Mouse (Mus musculus) hindbrain, embryonic 12.5 days (tissue): Measurements from ENCODE around the gene C1qtnf12. TPM values are rescaled to one million over a fixed set of nuclear protein-coding genes. Genes with fewer than 3 reads are reported as not detected.

Experiments used
- ATAC-seq: fragments of 200-750 bp; cut with Nextera tagmentation; 2 replicates; pipeline ENCODE4 v1.8.0; 2017; ENCODE audit warnings: moderate TSS enrichment; ENCODE audit not compliant: low FRiP score
- H3K27ac ChIP-seq: fragments of 300-500 bp; sonication (generic); 2 replicates; pipeline ENCODE4 v1.5.1; 2016; ENCODE audit warnings: mild to moderate bottlenecking
- H3K27me3 ChIP-seq: fragments of 300-500 bp; sonication (generic); 2 replicates; pipeline ENCODE4 v1.6.1; 2016; ENCODE audit warnings: mild to moderate bottlenecking
- H3K36me3 ChIP-seq: fragments of 300-500 bp; sonication (generic); 2 replicates; pipeline ENCODE4 v1.6.1; 2016; ENCODE audit warnings: mild to moderate bottlenecking
- H3K4me1 ChIP-seq: fragments of 300-500 bp; sonication (generic); 2 replicates; pipeline ENCODE4 v1.6.1; 2016
- H3K4me2 ChIP-seq: fragments of 300-500 bp; sonication (generic); replicated peaks from 2 replicates; pipeline ENCODE4 v1.6.1; 2016; ENCODE audit warnings: mild to moderate bottlenecking
- H3K4me3 ChIP-seq: fragments of 300-500 bp; sonication (generic); 2 replicates; pipeline ENCODE4 v1.5.1; 2016; ENCODE audit warnings: mild to moderate bottlenecking
- H3K9ac ChIP-seq: fragments of 300-500 bp; sonication (generic); 2 replicates; pipeline ENCODE4 v1.6.1; 2016; ENCODE audit warnings: mild to moderate bottlenecking, moderate library complexity
- H3K9me3 ChIP-seq: fragments of 300-500 bp; sonication (generic); replicated peaks from 2 replicates; pipeline ENCODE4 v1.6.1; 2016; ENCODE audit warnings: mild to moderate bottlenecking
- WGBS: fragments of 180-500 bp; shearing (Covaris S2); methylation state at CpG from one replicate; pipeline ENCODE4 v1.1.7; 2016; 5-methylcytosine and 5-hydroxymethylcytosine counted together
- polyA plus RNA-seq: library from polyadenylated mRNA; unstranded; fragments of >200 nt; fragmentation: Nextera tagmentation; extraction: Ambion mirVana; gene quantifications from 2 replicates; pipeline ENCODE4 v1.2.1, GENCODE M21; 2016

C1qtnf12 gene
- polyA plus RNA-seq, 1 experiment from 2014 or later: 25.7 TPM

DNA sequence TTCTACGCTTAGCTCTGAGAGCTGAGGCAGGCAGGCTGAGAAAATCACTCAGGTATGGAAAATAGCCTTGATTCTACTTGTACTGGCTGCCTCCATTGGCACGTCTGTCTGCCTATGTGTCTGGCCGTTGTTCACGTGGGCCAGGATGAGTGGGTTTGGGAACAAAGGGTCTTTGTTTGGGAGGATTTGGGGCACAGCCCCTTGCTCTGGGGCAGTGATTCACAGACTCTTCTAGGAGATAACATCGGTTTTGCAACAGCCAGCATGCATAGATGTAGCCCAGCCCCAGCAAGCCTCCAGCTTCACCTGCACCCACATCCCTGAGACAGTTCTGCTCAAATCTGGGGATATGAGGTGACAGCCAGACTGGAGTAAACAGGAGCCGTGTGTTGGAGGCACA lies 10.5 kb downstream of the C1qtnf12 start:
- Histone ChIP-seq H3K9me3 (peaks cover 4% of the 10 kb centered on the region; the same call in 1 of the 2 replicates), H3K4me2 (no peak overlapping the region), H3K27ac (no peak overlapping the region), H3K36me3 (no peaks in the 10 kb centered on the region), H3K4me1 (no peaks in the 10 kb centered on the region), H3K27me3 (no peaks in the 10 kb centered on the region), H3K4me3 (no peak overlapping the region), H3K9ac (no peak overlapping the region)
- 66% methylated on average over 6 of the region's 6 CpGs for WGBS
- no peak for ATAC-seq

DNA sequence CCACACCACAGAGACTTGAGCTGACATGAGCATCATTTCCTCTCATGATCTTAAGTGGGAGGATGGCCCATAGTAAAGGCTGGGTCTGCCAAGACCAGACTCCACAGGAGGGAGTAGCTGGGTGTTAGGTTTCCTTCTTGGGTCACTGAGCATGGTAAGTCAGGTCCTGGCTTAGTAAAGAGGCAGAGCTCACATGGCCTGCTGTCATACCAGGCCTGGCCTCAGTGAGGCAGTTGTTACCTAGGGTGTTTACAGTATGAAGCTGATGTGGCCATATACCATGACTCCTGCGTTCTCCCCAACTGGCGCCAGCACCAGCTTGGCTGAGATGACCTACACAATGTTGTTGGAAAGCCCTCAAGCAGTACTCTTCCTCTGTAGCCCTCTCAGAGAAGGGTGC lies 11.1 kb downstream of the C1qtnf12 start:
- Histone ChIP-seq H3K4me1 (no peaks in the 10 kb centered on the region), H3K36me3 (no peaks in the 10 kb centered on the region), H3K4me2 (no peak overlapping the region), H3K4me3 (no peak overlapping the region), H3K9ac (no peak overlapping the region), H3K27me3 (no peaks in the 10 kb centered on the region), H3K27ac (no peak overlapping the region), H3K9me3 (peaks cover 4% of the 10 kb centered on the region; the same call in 1 of the 2 replicates)
- ATAC-seq: no peak
- WGBS: 86% methylated on average over 2 of the region's 2 CpGs

DNA sequence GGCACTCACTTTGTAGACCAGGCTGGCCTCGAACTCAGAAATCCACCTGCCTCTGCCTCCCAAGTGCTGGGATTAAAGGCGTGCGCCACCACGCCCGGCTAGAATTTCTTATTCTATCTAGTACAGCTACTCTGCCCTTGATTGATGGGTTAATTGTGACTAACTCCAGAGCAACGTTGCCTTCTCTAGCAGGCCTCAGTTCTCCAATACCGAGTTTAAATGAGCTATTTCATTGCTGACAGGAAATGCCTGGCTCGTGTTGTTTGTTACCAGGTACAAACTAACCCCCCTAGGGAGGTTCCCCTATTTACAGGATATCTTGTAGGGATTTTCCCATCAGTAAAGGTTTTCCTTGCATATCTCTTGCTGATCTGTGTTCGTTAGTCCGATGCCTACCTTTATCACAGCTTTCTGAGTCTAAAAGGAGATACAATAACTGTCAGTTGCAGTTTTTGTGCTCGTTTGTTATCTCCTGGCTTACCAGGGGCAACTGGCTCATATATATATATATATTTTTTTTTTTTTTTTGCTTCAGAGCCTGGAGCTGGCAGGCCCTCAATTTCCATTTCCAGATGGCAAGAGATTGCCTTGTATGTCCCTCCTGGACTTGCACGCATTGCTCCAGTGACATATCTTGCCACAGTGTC lies 19.4 kb downstream of the C1qtnf12 start:
- WGBS: 84% methylated on average over 12 of the region's 12 CpGs
- ATAC-seq: no peak
- Histone ChIP-seq H3K27ac (no peak overlapping the region), H3K9me3 (peaks cover 4% of the 10 kb centered on the region; the same call in 1 of the 2 replicates), H3K4me3 (no peak overlapping the region), H3K36me3 (no peaks in the 10 kb centered on the region), H3K27me3 (no peaks in the 10 kb centered on the region), H3K4me2 (no peak overlapping the region), H3K4me1 (peaks cover 7% of the 10 kb centered on the region; the same call in 1 of the 2 replicates), H3K9ac (no peak overlapping the region)

DNA sequence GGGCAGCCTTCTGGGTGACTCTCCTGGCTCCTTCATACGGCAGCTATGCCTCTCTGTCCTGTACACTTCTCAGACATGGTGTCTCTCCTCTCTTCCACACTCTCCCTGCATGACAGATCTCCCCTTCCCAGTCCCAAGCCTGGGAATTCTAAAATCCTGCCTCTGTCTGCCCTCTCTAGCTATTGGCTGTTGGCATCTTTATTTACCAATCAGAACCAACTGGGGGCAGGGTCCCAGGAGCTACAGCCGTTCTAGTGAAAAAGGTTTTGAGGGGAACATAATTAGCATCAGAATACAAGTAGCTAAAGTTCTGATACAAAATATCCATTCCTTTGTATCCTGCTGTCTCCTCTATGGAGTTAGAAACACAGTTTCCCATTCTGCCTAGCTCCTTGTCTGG lies 21.7 kb downstream of the C1qtnf12 start:
- peaks cover 7% of the 10 kb centered on the region; the same call in 1 of the 2 replicates for H3K4me1 ChIP-seq
- no peak for ATAC-seq
- H3K27ac ChIP-seq: no peak overlapping the region
- H3K4me2 ChIP-seq: no peak overlapping the region
- no peaks in the 10 kb centered on the region for H3K36me3 ChIP-seq
- no peak overlapping the region for H3K4me3 ChIP-seq
- H3K27me3 ChIP-seq: no peaks in the 10 kb centered on the region
- no peaks in the 10 kb centered on the region for H3K9me3 ChIP-seq
- no peak overlapping the region for H3K9ac ChIP-seq
- WGBS: 13% methylated on average over 2 of the region's 2 CpGs

DNA sequence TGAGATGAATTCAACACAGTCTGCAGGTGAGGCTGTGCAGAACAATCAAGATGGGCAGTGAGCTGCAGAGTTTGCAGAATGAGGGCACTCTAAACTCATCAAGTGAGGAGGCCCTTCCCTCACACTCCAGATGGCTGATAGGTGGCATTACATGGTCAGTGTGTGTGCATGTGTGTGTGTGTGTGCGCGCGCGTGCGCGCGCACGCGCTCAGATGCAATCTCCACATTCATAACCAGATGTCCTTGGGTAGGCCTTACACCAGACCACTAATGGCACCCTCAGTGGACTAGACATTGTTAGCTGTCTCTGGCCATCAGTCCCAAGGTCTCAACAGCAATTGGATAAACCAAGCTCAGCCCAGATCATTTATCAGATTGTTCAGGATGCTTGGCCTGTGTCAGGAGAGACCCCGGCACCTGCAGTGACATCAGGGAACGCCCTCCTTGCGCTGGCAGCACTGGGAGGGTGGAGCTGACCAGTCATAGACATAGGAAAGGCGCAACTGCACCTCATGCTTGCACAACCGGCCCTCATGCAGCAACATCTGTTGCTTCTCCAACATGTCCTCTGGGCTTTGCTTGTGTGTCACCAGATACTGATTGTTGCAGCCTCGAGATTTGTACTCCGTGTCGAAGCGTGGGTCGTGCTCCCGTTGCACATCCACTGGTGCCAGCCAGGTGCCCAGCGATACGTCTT lies 29.2 kb downstream of the C1qtnf12 start:
- peaks cover 22% of the 10 kb centered on the region for H3K4me1 ChIP-seq
- peak overlapping the region; percentile 95 for H3K27ac ChIP-seq
- peaks cover 3% of the 10 kb centered on the region for H3K36me3 ChIP-seq
- peak overlapping the region; percentile 77 for H3K9ac ChIP-seq
- peak overlapping the region; percentile 62 for H3K4me3 ChIP-seq
- no peaks in the 10 kb centered on the region for H3K9me3 ChIP-seq
- ATAC-seq: 0 out of 2 replicates have a peak, but pooled peaks have one; percentile 0
- no peaks in the 10 kb centered on the region for H3K27me3 ChIP-seq
- WGBS: 91% methylated on average over 22 of the region's 22 CpGs
- H3K4me2 ChIP-seq: peak overlapping the region; percentile 96

DNA sequence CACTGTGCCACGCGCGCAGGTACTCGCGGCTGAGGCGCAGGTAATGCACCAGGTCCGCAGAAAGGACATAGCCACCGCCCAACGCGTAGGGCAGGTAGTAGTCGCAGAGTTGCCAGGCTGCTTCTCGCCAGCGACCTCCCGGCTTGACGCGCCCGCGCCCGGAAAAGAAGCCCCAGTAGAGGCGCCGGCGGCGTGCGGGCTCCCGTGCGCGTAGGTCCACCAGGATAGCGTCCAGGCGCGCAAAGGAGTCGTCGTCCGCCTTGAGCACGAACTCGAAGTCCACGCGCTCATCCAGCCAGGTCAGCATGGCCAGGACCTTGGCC lies 29.8 kb downstream of the C1qtnf12 start:
- WGBS: 27% methylated on average over 37 of the region's 37 CpGs
- Histone ChIP-seq H3K27me3 (no peaks in the 10 kb centered on the region), H3K4me3 (peak overlapping the region; percentile 62), H3K27ac (peak overlapping the region; percentile 95), H3K9me3 (no peaks in the 10 kb centered on the region), H3K9ac (peak overlapping the region; percentile 77), H3K36me3 (peaks cover 6% of the 10 kb centered on the region), H3K4me1 (peaks cover 22% of the 10 kb centered on the region), H3K4me2 (peak overlapping the region; percentile 96)
- ATAC-seq: no peak; the same call in 1 of the 2 replicates

DNA sequence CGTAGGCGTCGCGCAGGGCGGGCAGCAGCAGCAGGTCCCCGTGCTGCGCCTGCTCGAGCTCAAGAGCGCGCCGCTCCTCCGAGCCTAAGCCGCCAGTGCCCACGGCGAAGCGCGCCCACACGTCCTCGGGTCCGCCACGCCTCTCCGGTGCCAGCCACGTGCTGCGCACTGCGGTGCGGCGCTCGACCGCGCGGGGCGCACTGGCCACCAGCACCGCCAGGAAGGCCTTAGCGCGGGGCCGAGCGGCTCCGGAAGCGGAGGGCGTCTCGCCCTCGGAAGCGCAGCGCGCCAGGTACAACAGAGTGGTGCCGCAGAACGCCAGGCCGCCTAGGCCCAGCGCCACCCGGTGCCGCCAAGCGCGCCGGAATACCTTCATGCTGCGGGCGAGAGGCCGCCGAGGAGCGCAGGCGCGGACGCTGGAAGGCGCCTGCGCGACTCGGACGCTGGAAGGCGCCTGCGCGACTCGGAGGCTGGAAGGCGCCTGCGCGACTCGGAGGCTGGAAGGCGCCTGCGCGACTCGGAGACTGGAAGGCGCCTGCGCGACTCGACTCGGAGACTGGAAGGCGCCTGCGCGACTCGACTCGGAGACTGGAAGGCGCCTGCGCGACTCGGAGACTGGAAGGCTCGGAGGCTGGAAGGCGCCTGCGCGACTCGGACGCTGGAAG lies 30.3 kb downstream of the C1qtnf12 start, which contains the start of the genes B3galt6 and Sdf4:
Gene B3galt6, minus strand, starts transcription at position 409 of the 665 bp plus-strand sequence.
Gene Sdf4, plus strand, starts transcription at position 632 of the 665 bp plus-strand sequence.
- peaks cover 22% of the 10 kb centered on the region for H3K4me1 ChIP-seq
- H3K9ac ChIP-seq: peak within 1 kb of the TSS; percentile 81
- H3K36me3 ChIP-seq: peaks cover 8% of the 10 kb centered on the region
- H3K27me3 ChIP-seq: no peaks in the 10 kb centered on the region
- peak; percentile 89 for ATAC-seq
- under 1% methylated on average over 99 of the region's 99 CpGs for WGBS
- peak within 1 kb of the TSS; percentile 96 for H3K4me2 ChIP-seq
- peak within 1 kb of the TSS; percentile 95 for H3K27ac ChIP-seq
- H3K4me3 ChIP-seq: peak within 1 kb of the TSS; percentile 62
- H3K9me3 ChIP-seq: no peaks in the 10 kb centered on the region

DNA sequence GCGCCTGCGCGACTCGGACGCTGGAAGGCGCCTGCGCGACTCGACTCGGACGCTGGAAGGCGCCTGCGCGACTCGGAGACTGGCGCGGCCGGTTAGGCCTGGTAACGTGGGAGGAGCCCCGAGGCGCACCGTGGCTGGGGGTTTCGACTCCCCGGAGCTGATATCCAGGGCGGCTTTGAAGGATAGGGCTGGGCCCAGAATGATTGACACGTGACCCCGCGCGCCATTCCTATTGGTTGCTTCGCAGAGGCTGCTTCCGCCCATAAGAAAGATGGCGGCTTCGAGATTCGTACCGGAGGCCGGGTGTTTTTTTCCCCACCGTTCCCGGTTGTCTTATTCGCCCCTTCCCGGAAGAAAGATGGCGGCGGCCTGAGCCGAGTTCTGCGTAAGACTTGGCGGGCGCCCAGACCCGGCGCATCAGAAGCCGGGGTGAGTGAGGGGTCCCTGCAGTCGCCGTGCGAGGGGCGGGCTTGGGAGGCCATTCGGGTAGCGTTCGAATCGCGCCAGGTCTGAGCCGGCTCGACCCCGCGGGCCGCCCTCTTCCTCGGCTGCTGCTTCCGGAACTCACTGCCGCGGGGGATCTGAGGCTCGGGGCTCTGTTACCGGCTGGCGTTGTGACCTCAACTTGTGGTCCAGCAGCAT lies 30.9 kb downstream of the C1qtnf12 start:
- Histone ChIP-seq H3K36me3 (peaks cover 12% of the 10 kb centered on the region), H3K27me3 (no peaks in the 10 kb centered on the region), H3K4me1 (peaks cover 22% of the 10 kb centered on the region), H3K4me2 (peak overlapping the region; percentile 75), H3K9ac (peak overlapping the region; percentile 81), H3K4me3 (peak overlapping the region; percentile 62), H3K27ac (peak overlapping the region; percentile 95), H3K9me3 (no peaks in the 10 kb centered on the region)
- ATAC-seq: peak; percentile 82
- under 1% methylated on average over 70 of the region's 70 CpGs for WGBS

DNA sequence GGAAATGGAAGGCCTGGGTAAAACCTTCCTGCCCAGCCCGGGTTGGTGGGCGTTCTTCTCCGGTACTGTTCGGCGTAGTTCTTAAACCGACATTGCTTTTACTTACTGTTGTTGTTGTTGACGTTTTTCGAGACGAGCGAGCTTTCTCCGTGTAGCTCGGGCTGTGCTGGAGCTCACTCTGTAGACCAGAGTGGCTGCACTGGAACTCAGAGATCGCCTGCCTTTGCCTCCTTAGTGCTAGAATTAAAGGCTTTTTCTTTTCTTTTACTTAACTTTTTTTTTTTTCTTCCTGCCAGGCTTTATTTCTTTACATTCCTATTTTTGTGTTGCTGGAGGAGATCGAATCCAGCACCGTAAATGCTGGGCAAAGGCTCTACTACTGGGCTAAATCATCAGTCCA lies 31.5 kb downstream of the C1qtnf12 start:
- H3K9ac ChIP-seq: peak overlapping the region; percentile 81
- H3K4me1 ChIP-seq: peaks cover 22% of the 10 kb centered on the region
- peak overlapping the region; percentile 62 for H3K4me3 ChIP-seq
- H3K27ac ChIP-seq: peak overlapping the region; percentile 95
- WGBS: 6% methylated on average over 15 of the region's 15 CpGs
- no peak for ATAC-seq
- peak overlapping the region; percentile 75 for H3K4me2 ChIP-seq
- H3K9me3 ChIP-seq: no peaks in the 10 kb centered on the region
- H3K36me3 ChIP-seq: peaks cover 18% of the 10 kb centered on the region
- H3K27me3 ChIP-seq: no peaks in the 10 kb centered on the region

DNA sequence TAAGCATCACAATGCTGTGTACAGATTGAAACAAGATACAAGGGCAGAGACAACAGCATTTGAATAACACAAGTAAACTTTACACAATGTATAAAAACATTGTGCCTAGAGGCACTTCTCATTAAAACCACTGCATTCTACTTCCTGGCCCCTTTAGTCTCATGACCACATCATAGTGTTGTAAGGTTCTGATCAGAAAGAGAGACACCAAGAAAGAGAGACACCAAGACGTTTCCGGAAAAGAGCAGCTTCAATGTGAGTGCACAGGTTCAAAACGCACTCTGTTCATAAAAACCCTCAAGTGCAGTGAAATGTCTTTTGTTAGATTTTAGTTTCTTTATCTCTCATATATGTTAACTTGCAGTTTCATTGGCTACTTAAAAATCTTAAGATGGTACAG lies 42.0 kb downstream of the C1qtnf12 start:
- Histone ChIP-seq H3K27me3 (no peaks in the 10 kb centered on the region), H3K4me1 (no peaks in the 10 kb centered on the region), H3K9ac (no peak overlapping the region), H3K9me3 (no peaks in the 10 kb centered on the region), H3K4me2 (no peak overlapping the region), H3K36me3 (peaks cover 91% of the 10 kb centered on the region), H3K4me3 (no peak overlapping the region), H3K27ac (no peak overlapping the region)
- WGBS: 90% methylated on average over 3 of the region's 3 CpGs
- no peak for ATAC-seq

DNA sequence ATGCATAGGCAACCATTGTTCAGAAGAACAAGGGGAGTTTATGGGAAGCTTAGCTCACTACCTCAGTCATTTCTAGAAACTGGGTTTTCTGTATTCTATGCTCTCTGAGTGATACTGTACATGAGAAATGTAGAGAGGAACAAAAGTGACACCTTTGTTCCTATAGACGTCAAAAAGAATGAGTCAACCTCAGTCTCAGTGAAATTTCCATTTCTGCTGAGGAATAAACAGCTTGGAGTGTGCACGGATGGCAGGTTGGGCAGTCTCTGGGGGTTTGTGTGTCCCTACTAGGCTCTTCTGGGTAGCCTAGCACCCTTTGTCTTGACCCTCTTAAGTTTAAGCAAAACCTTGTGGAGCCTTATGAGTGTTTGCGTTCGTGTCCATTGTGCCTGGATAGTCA lies 46.3 kb downstream of the C1qtnf12 start:
- ATAC-seq: no peak
- 96% methylated on average over 4 of the region's 4 CpGs for WGBS

DNA sequence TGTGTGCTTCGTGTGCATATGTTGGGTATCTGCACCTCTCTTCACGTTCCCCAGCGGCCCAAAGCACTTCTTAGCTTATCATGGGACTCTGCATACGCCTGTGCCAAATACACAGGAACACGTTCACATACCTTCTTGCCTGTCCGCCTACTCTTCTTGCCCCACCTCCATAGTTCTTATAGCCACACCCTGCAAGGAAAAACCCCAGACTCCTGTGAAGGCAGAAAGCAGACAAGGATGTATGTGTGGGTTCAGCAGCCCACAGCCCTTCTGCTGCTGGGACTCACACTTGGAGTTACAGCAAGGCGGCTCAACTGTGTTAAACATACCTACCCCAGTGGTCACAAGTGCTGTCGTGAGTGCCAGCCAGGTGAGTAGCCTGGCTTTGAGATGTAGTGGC lies 51.5 kb downstream of the C1qtnf12 start, which contains the start of gene Tnfrsf4:
Gene Tnfrsf4, plus strand, starts transcription at position 207 of the 400 bp plus-strand sequence.
- no peak within 1 kb of the TSS for H3K27ac ChIP-seq
- no peak within 1 kb of the TSS for H3K4me2 ChIP-seq
- no peak within 1 kb of the TSS for H3K9ac ChIP-seq
- H3K36me3 ChIP-seq: peaks cover 68% of the 10 kb centered on the region
- H3K4me1 ChIP-seq: no peaks in the 10 kb centered on the region
- WGBS: 85% methylated on average over 8 of the region's 8 CpGs
- H3K27me3 ChIP-seq: no peaks in the 10 kb centered on the region
- H3K9me3 ChIP-seq: no peaks in the 10 kb centered on the region
- H3K4me3 ChIP-seq: no peak within 1 kb of the TSS
- ATAC-seq: no peak

More for the DNA sequence above, 46.3 kb downstream of the C1qtnf12 start:
- H3K4me2 ChIP-seq: no peak overlapping the region
- H3K27me3 ChIP-seq: no peaks in the 10 kb centered on the region
- H3K9me3 ChIP-seq: no peaks in the 10 kb centered on the region
- no peak overlapping the region for H3K4me3 ChIP-seq
- H3K27ac ChIP-seq: no peak overlapping the region
- no peaks in the 10 kb centered on the region for H3K4me1 ChIP-seq
- H3K9ac ChIP-seq: no peak overlapping the region
- H3K36me3 ChIP-seq: peaks cover 91% of the 10 kb centered on the region
